Mouse (Mus musculus): ENCODE results near the gene Cyp1a1. TPM values are rescaled to one million over a fixed set of nuclear protein-coding genes. Genes with fewer than 3 reads are reported as not detected.
"Not testable (repeated sequence)": the region's sequence is repeated elsewhere in the genome, so short reads cannot be mapped to it uniquely, and the experiment has no call there.

Cyp1a1 gene
- polyA plus RNA-seq, 1 experiment from 2014 or later = not detected

- Histone ChIP-seq H3K4me3 (no peak within 1 kb of the TSS), H3K36me3 (no peaks in the 10 kb centered on the region), H3K9ac (no peak within 1 kb of the TSS), H3K9me3 (replicated peaks) (no peaks in the 10 kb centered on the region), H3K27ac (no peak within 1 kb of the TSS), H3K27me3 (no peaks in the 10 kb centered on the region), H3K4me2 (replicated peaks) (no peak within 1 kb of the TSS), H3K4me1 (no peaks in the 10 kb centered on the region)
- no peak for ATAC-seq (ENCODE audit: low FRiP score)
- WGBS = 82% methylated on average over 5 of the region's 5 CpGs
These were observed 4.2 kb upstream of the Cyp1a1 start, which contains the start of gene Cyp1a2 for GRCm38 (mm10) chr9:57683520-57683919. Gene Cyp1a2, minus strand, starts transcription at chr9:57683703.

GRCm38 (mm10) chr9:57686011-57686410 is 1.7 kb upstream of the Cyp1a1 start:
- Histone ChIP-seq H3K9ac (no peak overlapping the region), H3K4me3 (no peak overlapping the region), H3K4me2 (replicated peaks) (no peak overlapping the region), H3K36me3 (no peaks in the 10 kb centered on the region), H3K27me3 (no peaks in the 10 kb centered on the region), H3K27ac (no peak overlapping the region), H3K9me3 (replicated peaks) (no peaks in the 10 kb centered on the region), H3K4me1 (no peaks in the 10 kb centered on the region)
- WGBS = 90% methylated on average over 5 of the region's 5 CpGs
- ATAC-seq (ENCODE audit: low FRiP score) = no peak

- Histone ChIP-seq H3K9me3 (replicated peaks) (no peaks in the 10 kb centered on the region), H3K36me3 (no peaks in the 10 kb centered on the region), H3K4me1 (no peaks in the 10 kb centered on the region), H3K9ac (no peak overlapping the region), H3K4me3 (no peak overlapping the region), H3K4me2 (replicated peaks) (no peak overlapping the region), H3K27ac (no peak overlapping the region), H3K27me3 (no peaks in the 10 kb centered on the region)
- WGBS = 52% methylated on average over 2 of the region's 2 CpGs
- no peak for ATAC-seq (ENCODE audit: low FRiP score)
These were observed 430 bp downstream of the Cyp1a1 start for GRCm38 (mm10) chr9:57688158-57688557.

- H3K4me1 ChIP-seq = no peaks in the 10 kb centered on the region
- H3K27me3 ChIP-seq = no peaks in the 10 kb centered on the region; the same call in 1 of the 2 replicates
- WGBS = 88% methylated on average over 2 of the region's 2 CpGs
- ATAC-seq (ENCODE audit: low FRiP score) = no peak
- H3K4me3 ChIP-seq = no peak overlapping the region
- H3K4me2 ChIP-seq (replicated peaks) = no peak overlapping the region
- H3K9me3 ChIP-seq (replicated peaks) = no peaks in the 10 kb centered on the region
- no peak overlapping the region for H3K27ac ChIP-seq
- H3K9ac ChIP-seq = no peak overlapping the region
- H3K36me3 ChIP-seq = no peaks in the 10 kb centered on the region
These were observed 878 bp downstream of the Cyp1a1 start for GRCm38 (mm10) chr9:57688606-57689005.

DNA sequence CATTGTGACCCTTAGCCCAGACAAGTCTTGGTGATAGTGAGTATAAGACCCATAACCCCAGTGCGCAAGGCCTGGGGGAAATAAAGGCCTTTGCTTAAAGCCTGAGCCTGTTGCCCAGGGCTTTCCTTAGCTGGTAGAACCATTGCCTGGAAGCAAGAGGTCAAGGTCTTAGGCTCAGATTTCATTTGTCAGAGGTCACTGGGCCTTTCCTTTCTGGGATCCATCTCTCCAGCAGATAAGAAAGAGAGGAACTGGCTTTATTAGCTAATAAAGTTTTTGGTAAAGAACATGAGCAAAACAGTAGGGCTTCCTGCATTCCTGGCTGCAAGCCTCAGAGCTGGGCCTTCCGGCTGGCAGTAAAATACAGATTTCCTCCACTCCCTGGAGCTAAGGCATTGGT is 6.4 kb downstream of the Cyp1a1 start:
- Histone ChIP-seq H3K4me2 (replicated peaks) (no peak overlapping the region), H3K9me3 (replicated peaks) (no peaks in the 10 kb centered on the region), H3K4me3 (no peak overlapping the region), H3K36me3 (no peaks in the 10 kb centered on the region), H3K4me1 (peaks cover 13% of the 10 kb centered on the region), H3K27me3 (peaks cover 41% of the 10 kb centered on the region), H3K27ac (no peak overlapping the region), H3K9ac (no peak overlapping the region)
- ATAC-seq (ENCODE audit: low FRiP score) = no peak
- 84% methylated on average over 2 of the region's 2 CpGs for WGBS

GRCm38 (mm10) chr9:57696380-57697285 is 8.9 kb downstream of the Cyp1a1 start:
- ATAC-seq (ENCODE audit: low FRiP score) = 0 out of 2 replicates have a peak, but pooled peaks have one; percentile 46
- Histone ChIP-seq H3K9ac (peak overlapping the region; percentile 57), H3K9me3 (replicated peaks) (no peaks in the 10 kb centered on the region), H3K4me1 (peaks cover 13% of the 10 kb centered on the region), H3K36me3 (no peaks in the 10 kb centered on the region), H3K27ac (no peak overlapping the region), H3K4me2 (replicated peaks) (peak overlapping the region; percentile 86), H3K4me3 (peak overlapping the region; percentile 46), H3K27me3 (peaks cover 41% of the 10 kb centered on the region)
- under 1% methylated on average over 42 of the region's 42 CpGs for WGBS

- Histone ChIP-seq H3K9me3 (replicated peaks) (no peaks in the 10 kb centered on the region), H3K4me3 (no peak overlapping the region), H3K36me3 (no peaks in the 10 kb centered on the region), H3K27me3 (peaks cover 41% of the 10 kb centered on the region), H3K27ac (no peak overlapping the region), H3K4me1 (peaks cover 13% of the 10 kb centered on the region), H3K9ac (no peak overlapping the region), H3K4me2 (replicated peaks) (no peak overlapping the region)
- 16% methylated on average over 4 of the region's 4 CpGs for WGBS
- peak; percentile 46; the same call in 1 of the 2 replicates for ATAC-seq (ENCODE audit: low FRiP score)
These were observed 9.7 kb downstream of the Cyp1a1 start for GRCm38 (mm10) chr9:57697380-57697779.

- no peaks in the 10 kb centered on the region for H3K36me3 ChIP-seq
- ATAC-seq (ENCODE audit: low FRiP score) = no peak
- 74% methylated on average over 1 of the region's 1 CpGs for WGBS
- no peaks in the 10 kb centered on the region for H3K9me3 ChIP-seq (replicated peaks)
- peaks cover 13% of the 10 kb centered on the region for H3K4me1 ChIP-seq
- H3K9ac ChIP-seq = no peak overlapping the region
- H3K4me2 ChIP-seq (replicated peaks) = no peak overlapping the region
- peaks cover 41% of the 10 kb centered on the region for H3K27me3 ChIP-seq
- no peak overlapping the region for H3K4me3 ChIP-seq
- no peak overlapping the region for H3K27ac ChIP-seq
These were observed 10.9 kb downstream of the Cyp1a1 start for GRCm38 (mm10) chr9:57698466-57699150.

GRCm38 (mm10) chr9:57706496-57706895 is 18.8 kb downstream of the Cyp1a1 start:
- no peak for ATAC-seq (ENCODE audit: low FRiP score)
- Histone ChIP-seq H3K27ac (no peak overlapping the region), H3K9me3 (replicated peaks) (no peaks in the 10 kb centered on the region), H3K4me2 (replicated peaks) (no peak overlapping the region), H3K27me3 (no peaks in the 10 kb centered on the region), H3K36me3 (no peaks in the 10 kb centered on the region), H3K9ac (no peak overlapping the region), H3K4me3 (no peak overlapping the region), H3K4me1 (peaks cover 11% of the 10 kb centered on the region)
- 92% methylated on average over 3 of the region's 3 CpGs for WGBS

- WGBS = 1% methylated on average over 23 of the region's 23 CpGs
- Histone ChIP-seq H3K4me1 (peaks cover 11% of the 10 kb centered on the region), H3K27me3 (no peaks in the 10 kb centered on the region), H3K4me3 (peak within 1 kb of the TSS; percentile 86), H3K9ac (peak within 1 kb of the TSS; percentile 93), H3K4me2 (replicated peaks) (peak within 1 kb of the TSS; percentile 63), H3K27ac (peak within 1 kb of the TSS; percentile 83), H3K36me3 (peaks cover 1% of the 10 kb centered on the region), H3K9me3 (replicated peaks) (no peaks in the 10 kb centered on the region)
- ATAC-seq (ENCODE audit: low FRiP score) = peak; percentile 93
These were observed 20.5 kb downstream of the Cyp1a1 start, which contains the start of gene Edc3 for GRCm38 (mm10) chr9:57708068-57708719. Gene Edc3, plus strand, starts transcription at chr9:57708540.

DNA sequence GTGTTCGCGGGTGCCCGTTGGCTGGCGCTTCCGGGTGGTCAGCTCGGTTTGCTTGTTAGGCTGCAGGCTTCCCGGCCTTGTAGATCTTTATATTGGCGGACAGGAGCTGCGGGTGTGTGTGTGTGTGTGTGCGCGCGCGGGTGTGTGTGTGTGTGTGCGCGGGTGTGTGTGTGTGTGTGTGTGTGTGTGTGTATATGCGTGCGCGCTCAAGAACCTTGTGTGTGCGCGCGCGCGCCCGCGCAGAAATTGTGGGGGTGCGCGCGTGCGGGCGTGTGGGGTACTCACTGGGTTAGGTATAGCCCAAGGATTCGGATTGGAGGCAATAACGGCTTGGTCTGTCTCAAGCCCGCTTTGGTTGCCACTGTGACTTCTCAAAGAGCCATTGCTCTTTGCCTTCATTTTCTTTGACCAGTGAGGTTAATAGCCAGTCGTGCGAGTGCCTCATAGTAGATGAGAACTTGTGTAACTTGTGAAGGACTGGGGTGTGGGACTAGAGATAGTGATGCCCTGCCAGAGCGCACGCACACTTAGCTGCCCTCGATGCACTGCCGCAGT is 21.1 kb downstream of the Cyp1a1 start:
- Histone ChIP-seq H3K4me3 (peak overlapping the region; percentile 86), H3K27ac (peak overlapping the region; percentile 83), H3K27me3 (no peaks in the 10 kb centered on the region), H3K4me2 (replicated peaks) (peak overlapping the region; percentile 63), H3K4me1 (peaks cover 11% of the 10 kb centered on the region), H3K9me3 (replicated peaks) (no peaks in the 10 kb centered on the region), H3K36me3 (peaks cover 6% of the 10 kb centered on the region), H3K9ac (peak overlapping the region; percentile 93)
- peak; percentile 61 for ATAC-seq (ENCODE audit: low FRiP score)
- 4% methylated on average over 35 of the region's 39 CpGs for WGBS

GRCm38 (mm10) chr9:57710214-57710613 is 22.5 kb downstream of the Cyp1a1 start:
- H3K4me3 ChIP-seq; H3K9me3 ChIP-seq (replicated peaks); H3K4me2 ChIP-seq (replicated peaks); H3K27ac ChIP-seq; H3K27me3 ChIP-seq; H3K9ac ChIP-seq; ATAC-seq (ENCODE audit: low FRiP score): not testable (repeated sequence)
- 91% methylated on average over 5 of the region's 5 CpGs for WGBS
- H3K36me3 ChIP-seq = peaks cover 18% of the 10 kb centered on the region
- peaks cover 11% of the 10 kb centered on the region for H3K4me1 ChIP-seq
